Mouse (Mus musculus) E14TG2a.4 (cell line): Measurements from ENCODE around the gene Trp53inp2.

ENCODE experiments used
- H3K27me3 ChIP-seq: 2 replicates; pipeline ENCODE4 v1.6.1; 2014; ENCODE audit warnings: low read length, control low read depth; ENCODE audit not compliant: insufficient read depth
- H3K36me3 ChIP-seq: 2 replicates; pipeline ENCODE4 v1.6.1; 2014; ENCODE audit warnings: low read length, control low read depth; ENCODE audit not compliant: insufficient read depth
- H3K4me1 ChIP-seq: replicated peaks from 2 replicates; pipeline ENCODE4 v1.6.1; 2014; ENCODE audit warnings: low read depth, low read length, control low read depth
- H3K4me3 ChIP-seq: replicated peaks from 2 replicates; pipeline ENCODE4 v1.5.1; 2014; ENCODE audit warnings: mild to moderate bottlenecking, low read length
- H3K9me3 ChIP-seq: 2 replicates; pipeline ENCODE4 v1.6.1; 2014; ENCODE audit warnings: low read length, control low read depth
- CTCF ChIP-seq: conservative IDR thresholded peaks from 2 replicates; pipeline ENCODE4 v1.5.1; 2014; ENCODE audit warnings: low read length
- NANOG ChIP-seq: IDR thresholded peaks from 2 replicates; pipeline ENCODE4 v1.6.1; 2014; ENCODE audit warnings: borderline replicate concordance, low read length, mixed read lengths
- POU5F1 ChIP-seq: IDR thresholded peaks from 2 replicates; pipeline ENCODE4 v1.6.1; 2014; ENCODE audit warnings: low read length, borderline replicate concordance

Gene Trp53inp2

GRCm38 (mm10) chr2:155380261-155381059, at the start of gene Trp53inp2:
Gene Trp53inp2 (plus strand): TSS chr2:155381059.
- Histone ChIP-seq H3K4me3 (peak within 1 kb of the TSS; percentile 94), H3K4me1 (peaks cover 25% of the 10 kb centered on the region), H3K27me3 (peaks cover 37% of the 10 kb centered on the region), H3K9me3 (no peaks in the 10 kb centered on the region), H3K36me3 (no peaks in the 10 kb centered on the region)
- TF ChIP-seq POU5F1 (no peak), NANOG (no peak), CTCF (no peak)

DNA sequence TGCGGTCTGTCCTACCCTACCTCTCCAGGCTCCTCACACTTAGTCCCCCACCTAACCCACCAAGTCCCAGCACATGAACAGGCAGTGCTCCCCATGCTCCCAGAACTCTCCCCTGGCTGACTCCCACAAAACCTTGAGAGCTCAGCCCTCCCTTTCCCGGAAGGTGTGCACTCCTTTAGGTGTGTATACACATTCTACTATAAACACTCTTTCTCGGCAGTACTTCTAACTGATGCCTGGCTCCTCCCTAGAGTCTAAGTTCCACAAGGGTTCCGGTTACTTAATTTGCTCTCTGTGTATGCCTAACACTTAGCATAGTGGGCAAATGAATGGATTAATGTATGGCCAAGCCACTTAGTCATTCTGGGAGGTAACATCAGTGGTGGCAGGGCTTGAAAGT, 49.5 kb upstream of the Trp53inp2 start:
- Histone ChIP-seq H3K4me1 (peaks cover 3% of the 10 kb centered on the region; the same call in 1 of the 2 replicates), H3K27me3 (no peaks in the 10 kb centered on the region), H3K36me3 (peaks cover 71% of the 10 kb centered on the region), H3K4me3 (no peak overlapping the region), H3K9me3 (no peaks in the 10 kb centered on the region)
- TF ChIP-seq POU5F1 (no peak), CTCF (no peak), NANOG (no peak)

DNA sequence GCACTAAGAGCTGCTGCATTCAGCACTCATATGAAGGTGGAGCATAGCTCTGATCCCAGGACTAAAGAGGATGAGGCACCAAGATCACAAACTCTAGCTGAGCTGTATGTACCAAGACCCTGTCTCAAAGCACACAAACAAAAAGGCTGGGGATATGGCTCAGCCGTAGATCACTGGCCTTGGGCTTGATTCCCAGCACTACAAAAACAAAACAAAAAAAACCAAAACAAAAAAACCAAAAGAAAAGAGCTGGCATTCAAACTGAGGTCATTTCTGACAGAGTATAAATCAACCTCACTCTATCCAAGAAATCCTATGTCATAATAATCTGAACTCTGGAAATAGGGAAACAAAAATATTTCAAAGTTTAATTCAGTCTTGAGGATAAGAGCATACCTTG, 47.4 kb upstream of the Trp53inp2 start:
- no peaks in the 10 kb centered on the region for H3K27me3 ChIP-seq
- TF ChIP-seq CTCF (no peak), POU5F1 (no peak), NANOG (no peak)
- no peak overlapping the region for H3K4me3 ChIP-seq
- H3K4me1 ChIP-seq = peaks cover 3% of the 10 kb centered on the region; the same call in 1 of the 2 replicates
- H3K36me3 ChIP-seq = peaks cover 57% of the 10 kb centered on the region
- H3K9me3 ChIP-seq = no peaks in the 10 kb centered on the region

DNA sequence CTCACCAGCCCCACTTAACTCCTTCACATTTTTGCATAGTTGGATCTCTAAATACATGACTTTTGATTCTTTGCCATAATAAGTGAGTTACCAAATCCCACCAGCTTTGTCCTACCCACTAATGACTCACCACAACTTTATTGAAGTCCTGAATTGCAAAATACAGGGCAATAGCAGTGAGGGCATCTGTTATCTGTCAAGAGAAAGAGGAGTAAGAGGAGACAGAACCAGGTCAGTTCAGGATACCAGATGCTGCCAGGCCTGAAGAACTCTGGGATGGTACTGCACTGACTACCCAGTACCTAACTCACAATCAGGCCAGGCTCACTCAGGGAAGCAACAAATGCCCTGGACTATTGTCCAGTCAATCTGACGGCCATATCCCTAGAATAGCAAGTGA, 45.6 kb upstream of the Trp53inp2 start:
- no peak for TF ChIP-seq NANOG
- Histone ChIP-seq H3K4me3 (no peak overlapping the region), H3K36me3 (peaks cover 46% of the 10 kb centered on the region), H3K9me3 (no peaks in the 10 kb centered on the region), H3K27me3 (no peaks in the 10 kb centered on the region), H3K4me1 (peaks cover under 1% of the 10 kb centered on the region; the same call in 1 of the 2 replicates)

GRCm38 (mm10) chr2:155336254-155336653, 44.6 kb upstream of the Trp53inp2 start:
- Histone ChIP-seq H3K27me3 (no peaks in the 10 kb centered on the region), H3K4me1 (no peaks in the 10 kb centered on the region), H3K9me3 (no peaks in the 10 kb centered on the region), H3K36me3 (peaks cover 36% of the 10 kb centered on the region), H3K4me3 (no peak overlapping the region)
- no peak for TF ChIP-seq NANOG
- TF ChIP-seq POU5F1 = no peak
- no peak for TF ChIP-seq CTCF

DNA sequence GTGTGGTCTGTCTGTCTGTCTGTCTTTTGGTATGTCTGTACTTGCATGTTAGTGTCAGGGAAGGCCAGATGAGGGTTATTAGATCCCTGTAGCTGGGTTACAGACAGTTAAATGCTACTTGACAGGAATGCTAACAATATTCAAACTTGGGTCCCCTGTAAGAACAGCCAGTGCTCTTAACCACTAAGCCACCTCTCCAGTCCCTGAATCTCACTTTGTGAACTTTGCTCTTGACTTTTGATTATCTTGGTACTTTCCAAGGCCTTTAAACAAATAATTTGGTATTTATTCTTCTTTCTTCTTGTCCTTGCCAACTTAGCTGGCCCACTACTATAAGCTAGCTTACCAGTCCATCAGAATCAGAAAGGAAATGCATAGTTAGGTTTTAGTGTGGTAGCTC, 40.7 kb upstream of the Trp53inp2 start:
- H3K27me3 ChIP-seq = no peaks in the 10 kb centered on the region
- H3K4me1 ChIP-seq = no peaks in the 10 kb centered on the region
- TF ChIP-seq NANOG (no peak), CTCF (no peak), POU5F1 (no peak)
- no peaks in the 10 kb centered on the region for H3K9me3 ChIP-seq
- peaks cover 18% of the 10 kb centered on the region for H3K36me3 ChIP-seq
- H3K4me3 ChIP-seq = no peak overlapping the region

DNA sequence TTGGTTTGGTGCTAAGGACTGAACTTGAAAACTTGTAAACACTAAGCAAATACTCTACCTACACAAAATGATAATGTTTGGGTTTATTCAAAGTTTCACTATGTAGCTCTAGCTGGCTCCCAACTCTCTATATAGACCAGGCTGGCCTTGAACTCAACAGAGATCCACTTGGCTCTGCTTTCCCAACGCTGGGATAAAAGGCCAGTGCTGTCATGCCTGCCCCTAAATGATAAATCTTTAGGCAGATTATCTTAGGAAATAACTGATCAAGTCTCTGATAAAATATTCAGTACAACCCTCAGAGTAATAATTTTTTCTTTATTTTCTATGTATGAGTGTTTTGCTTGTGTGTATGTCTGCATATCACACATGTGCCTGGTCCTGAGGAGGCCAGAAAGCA, 34.2 kb upstream of the Trp53inp2 start:
- TF ChIP-seq CTCF (no peak), POU5F1 (no peak), NANOG (no peak)
- Histone ChIP-seq H3K36me3 (peaks cover 8% of the 10 kb centered on the region), H3K4me1 (no peaks in the 10 kb centered on the region), H3K27me3 (no peaks in the 10 kb centered on the region), H3K9me3 (no peaks in the 10 kb centered on the region), H3K4me3 (no peak overlapping the region)

- TF ChIP-seq POU5F1 (no peak), NANOG (no peak), CTCF (no peak)
- Histone ChIP-seq H3K9me3 (no peaks in the 10 kb centered on the region), H3K36me3 (no peaks in the 10 kb centered on the region), H3K4me1 (peaks cover 11% of the 10 kb centered on the region), H3K27me3 (no peaks in the 10 kb centered on the region), H3K4me3 (no peak overlapping the region)
Measured at GRCm38 (mm10) chr2:155354402-155354801, 26.5 kb upstream of the Trp53inp2 start.

GRCm38 (mm10) chr2:155356971-155357591, 23.8 kb upstream of the Trp53inp2 start, which contains the start of gene Pigu:
Gene Pigu (minus strand): TSS chr2:155357430.
- H3K36me3 ChIP-seq = no peaks in the 10 kb centered on the region
- peak within 1 kb of the TSS; percentile 98 for H3K4me3 ChIP-seq
- H3K4me1 ChIP-seq = peaks cover 11% of the 10 kb centered on the region
- no peaks in the 10 kb centered on the region; the same call in 1 of the 2 replicates for H3K27me3 ChIP-seq
- H3K9me3 ChIP-seq = no peaks in the 10 kb centered on the region
- TF ChIP-seq POU5F1 = no peak
- no peak for TF ChIP-seq NANOG
- no peak for TF ChIP-seq CTCF
